Mouse (Mus musculus): Measurements from ENCODE around the gene Iqsec1.

DNA sequence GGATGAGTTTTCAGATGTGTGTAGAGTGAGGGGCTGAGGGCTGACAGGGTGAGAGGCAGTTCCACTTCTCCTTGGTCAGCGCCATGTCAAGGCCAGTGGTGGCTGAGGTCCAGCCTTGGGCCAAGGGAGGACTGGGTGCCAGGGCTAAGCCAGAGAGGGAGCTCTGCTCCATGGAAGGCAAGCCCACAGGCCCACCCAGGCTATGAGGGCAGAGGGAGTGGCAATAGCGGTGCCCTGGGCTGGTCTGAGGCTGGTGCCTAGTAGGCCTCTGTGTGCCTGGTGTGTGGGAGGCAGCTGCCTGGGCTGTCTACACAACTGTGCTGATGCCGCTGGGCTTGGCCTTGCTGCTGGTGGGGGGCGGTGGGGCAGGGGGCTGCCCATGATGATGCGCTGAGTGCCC is 326.3 kb downstream of the Iqsec1 start:
- TF ChIP-seq CTCF (IDR thresholded peaks at IDR 0.05; ENCODE audit: low read depth) = no peak
- TF ChIP-seq EP300 (IDR thresholded peaks at IDR 0.05; ENCODE audit: low read depth) = no peak

Measured in heart, postnatal 0 days (tissue).